Mouse (Mus musculus): Measurements from ENCODE around the gene 1810010H24Rik.

- no peak for TF ChIP-seq MAFK (IDR thresholded peaks at IDR 0.05; ENCODE audit: insufficient read depth, low read depth, low read length)
- no peak for TF ChIP-seq CHD2 (IDR thresholded peaks at IDR 0.05; ENCODE audit: low read depth, low read length)
- TF ChIP-seq ZC3H11A (IDR thresholded peaks at IDR 0.05; ENCODE audit: borderline replicate concordance, low read depth, low read length): no peak
- TF ChIP-seq ZNF384 (IDR thresholded peaks at IDR 0.05; ENCODE audit: low read depth, low read length): no peak
These were observed 17.9 kb downstream of the 1810010H24Rik start for GRCm38 (mm10) chr11:107043361-107043760.

Measured in ES-E14 (cell line).